10 mouse cellular contexts compared by ENCODE assay signal in the genomic region with DNA sequence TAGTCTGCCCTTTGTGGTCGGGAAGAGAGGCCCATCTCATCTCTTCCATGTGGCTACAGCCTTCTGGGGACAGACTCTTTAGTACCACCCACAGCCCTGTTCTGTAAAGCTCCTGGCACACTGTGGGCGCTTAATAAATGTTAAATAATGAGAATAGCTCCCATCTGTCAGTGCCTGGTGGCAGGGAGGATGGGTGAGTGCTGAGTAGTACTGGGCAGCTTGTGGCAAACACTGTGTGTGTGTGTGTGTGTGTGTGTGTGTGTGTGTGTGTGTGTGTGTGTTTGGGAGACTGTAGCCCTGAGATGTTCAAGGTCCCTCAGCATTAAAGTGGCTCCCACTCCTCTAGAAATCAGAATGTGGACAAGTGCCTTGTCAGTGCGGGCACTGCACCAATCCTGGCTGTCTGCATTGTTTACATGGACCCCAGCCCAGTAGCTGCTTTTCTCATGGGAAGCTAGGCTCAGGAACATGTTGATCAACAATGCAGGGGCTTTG.
DNase-seq lines count a peak whose midpoint lies in the region; ATAC-seq and TF ChIP-seq lines count a peak whose summit lies in the region.
"Had no signal": no experiment of that assay in that cellular context is flagged by ENCODE, and none has a peak within 500 bp of the region (broad histone marks: within the 10 kb centered on the region; RNA-seq: fewer than 3 reads in every experiment).

No protein-coding gene starts in this region.

- H3K27ac ChIP-seq in kidney, adult 2 months (ENCODE audit: insufficient read depth, low read depth, low read length): no peak overlapping the region
- H3K27ac ChIP-seq: limb, embryonic 12.5 days; lung, embryonic 15.5 days had no signal

- no peaks in the 10 kb centered on the region for H3K4me1 ChIP-seq in kidney, adult 2 months (ENCODE audit: control insufficient read depth, insufficient read depth, low read length)
- H3K4me1 ChIP-seq: limb, embryonic 12.5 days; lung, embryonic 15.5 days had no signal

- peak; percentile 15 for DNase-seq in kidney, postnatal 14 days
- no peak for DNase-seq in kidney, adult 2 months
- peak; percentile 57 for DNase-seq in cerebellum, adult 8-10 months
- DNase-seq in layer of hippocampus, adult 9-10 months (ENCODE audit: low spot score): peak; percentile 63
- DNase-seq in urinary bladder, adult 2 months (ENCODE audit: low spot score): no peak
- DNase-seq in adrenal gland, postnatal 25 days: no peak
- DNase-seq: thymus, postnatal 36 days had no signal

- no peak for TF ChIP-seq CTCF in kidney, adult 2 months (conservative IDR thresholded peaks at IDR 0.05; ENCODE audit: insufficient read depth, insufficient read length, low read depth, low read length)

- WGBS in kidney, adult 2 months: 82% methylated on average over 3 of the region's 3 CpGs

- ATAC-seq in cerebellum, adult (ENCODE audit: insufficient number of reproducible peaks, low FRiP score, low TSS enrichment): peak; percentile 91

- TF ChIP-seq POLR2A in kidney, adult 2 months (IDR thresholded peaks at IDR 0.05; ENCODE audit: low read depth, low read length): no peak

- no peaks in the 10 kb centered on the region for H3K27me3 ChIP-seq in kidney, adult 2 months (replicated peaks; ENCODE audit: control insufficient read depth, insufficient read depth, low read length)
- H3K27me3 ChIP-seq: limb, embryonic 12.5 days; lung, embryonic 15.5 days had no signal

- no peak overlapping the region for H3K4me3 ChIP-seq in kidney, adult 2 months (ENCODE audit: insufficient read depth, low read depth, low read length)
- H3K4me3 ChIP-seq: limb, embryonic 12.5 days; lung, embryonic 15.5 days had no signal

- H3K36me3 ChIP-seq in kidney, adult 2 months (ENCODE audit: control insufficient read depth, insufficient read depth, low read length): no peaks in the 10 kb centered on the region
- H3K36me3 ChIP-seq: limb, embryonic 12.5 days; lung, embryonic 15.5 days had no signal

Comparison
In these comparisons a context has a peak if more than half of its experiments do, and no peak if none do; other contexts are left out.
1. DNase-seq: peak in kidney, postnatal 14 days (single experiment), cerebellum, adult 8-10 months (single experiment) and layer of hippocampus, adult 9-10 months (single experiment); none in kidney, adult 2 months (single experiment), urinary bladder, adult 2 months (single experiment) and adrenal gland, postnatal 25 days (single experiment).